Mouse (Mus musculus) G1E-ER4 (cell line): ENCODE measurements around the gene Parvb. TPM values are rescaled to one million over a fixed set of nuclear protein-coding genes. Genes with fewer than 3 reads are reported as not detected.

Experiments
- GATA1 ChIP-seq: IDR thresholded peaks from one replicate; pipeline ENCODE4 v1.8.0; 2012; ENCODE audit warnings: low read length, inconsistent platforms
- polyA plus RNA-seq: library from polyadenylated mRNA; stranded (reverse); fragments of >175 nt; gene quantifications from 2 replicates; pipeline ENCODE4 v1.2.3, GENCODE M21; 2012

The Parvb gene
- 0.02 TPM in 1 of 2 replicates, not detected in the other for polyA plus RNA-seq

DNA sequence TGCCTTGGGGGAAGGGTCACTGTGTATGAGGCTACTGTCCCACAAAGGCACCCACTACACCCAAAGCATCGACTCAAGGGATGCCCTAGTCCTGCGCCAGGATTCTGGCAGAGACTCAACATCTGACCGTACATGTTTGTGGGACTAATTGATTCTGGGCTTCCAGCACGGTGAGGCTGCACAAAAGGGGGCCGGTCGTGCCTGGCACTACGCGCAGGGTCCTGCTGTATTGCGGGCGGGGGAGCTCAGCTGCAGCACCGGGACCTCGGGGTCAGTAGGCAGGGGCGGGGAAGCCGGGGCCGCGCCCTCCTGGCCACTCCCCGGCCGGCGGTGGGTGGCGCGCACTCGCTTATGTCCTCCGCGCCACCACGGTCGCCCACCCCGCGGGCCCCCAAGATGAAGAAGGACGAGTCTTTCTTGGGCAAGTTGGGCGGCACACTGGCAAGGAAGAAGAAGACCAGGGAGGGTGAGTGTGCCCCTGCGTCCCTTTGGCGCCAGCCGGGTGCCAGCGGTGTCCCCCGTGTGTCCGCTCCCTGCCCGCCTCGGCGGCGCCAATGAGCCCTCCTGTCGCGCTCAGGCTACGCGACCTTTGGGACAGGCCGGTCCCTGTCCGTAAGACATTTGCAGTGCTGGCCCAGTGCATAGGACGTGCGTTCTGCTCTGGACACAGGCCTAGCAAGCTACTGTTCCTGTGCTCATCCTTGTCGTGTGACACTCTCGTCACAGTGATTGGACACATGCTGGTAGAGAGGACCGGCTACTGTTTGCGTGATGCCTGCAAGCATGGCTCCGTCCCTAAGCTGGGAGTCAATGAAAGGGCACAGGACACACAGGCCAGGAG lies at the start of gene Parvb:
Parvb (plus strand) TSS at position 323 of the 841 bp plus-strand sequence.
- no peak for TF ChIP-seq GATA1

DNA sequence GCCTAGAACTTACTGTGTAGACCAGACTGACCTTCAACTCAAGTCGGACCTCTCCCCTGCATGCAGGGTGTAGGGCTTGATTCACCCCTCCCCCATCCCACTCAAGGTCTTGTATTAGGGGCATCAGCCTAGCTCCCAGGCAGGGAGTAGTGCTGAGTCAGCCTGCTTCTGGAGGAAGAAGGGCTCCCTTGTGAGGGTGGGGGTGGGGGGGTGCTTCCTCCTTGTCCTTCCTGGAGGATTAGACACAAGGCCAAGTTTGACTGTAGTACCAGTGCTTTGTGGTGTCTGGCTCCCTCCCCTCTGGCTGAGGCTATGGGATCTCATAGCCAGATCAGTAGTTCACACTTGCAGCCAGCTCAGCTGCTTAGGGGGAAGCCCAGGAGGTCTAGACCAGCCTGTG lies 47.9 kb upstream of the Parvb start:
- TF ChIP-seq GATA1: no peak

DNA sequence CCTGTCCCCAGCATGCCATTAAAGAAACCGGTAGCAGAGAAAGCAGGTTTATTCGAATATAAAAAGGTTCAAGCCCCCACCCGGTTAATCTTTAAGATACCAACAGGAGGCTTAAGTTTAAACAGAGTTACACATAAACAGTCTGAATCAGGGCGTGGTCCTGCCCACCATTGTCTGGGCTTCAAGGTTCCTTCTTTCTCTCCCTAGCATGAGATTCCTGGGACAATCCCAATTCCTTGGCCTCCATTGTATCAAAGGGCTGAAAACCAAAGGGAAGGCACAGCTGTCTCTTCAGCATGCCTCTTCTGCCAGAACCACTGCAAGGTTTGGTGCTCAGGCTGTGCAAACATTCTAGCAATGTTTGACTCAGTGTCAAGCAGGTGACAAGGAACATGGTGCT lies 45.6 kb upstream of the Parvb start:
- no peak for TF ChIP-seq GATA1

- no peak for TF ChIP-seq GATA1
Measured at GRCm38 (mm10) chr15:84188887-84189530, 42.8 kb upstream of the Parvb start.

DNA sequence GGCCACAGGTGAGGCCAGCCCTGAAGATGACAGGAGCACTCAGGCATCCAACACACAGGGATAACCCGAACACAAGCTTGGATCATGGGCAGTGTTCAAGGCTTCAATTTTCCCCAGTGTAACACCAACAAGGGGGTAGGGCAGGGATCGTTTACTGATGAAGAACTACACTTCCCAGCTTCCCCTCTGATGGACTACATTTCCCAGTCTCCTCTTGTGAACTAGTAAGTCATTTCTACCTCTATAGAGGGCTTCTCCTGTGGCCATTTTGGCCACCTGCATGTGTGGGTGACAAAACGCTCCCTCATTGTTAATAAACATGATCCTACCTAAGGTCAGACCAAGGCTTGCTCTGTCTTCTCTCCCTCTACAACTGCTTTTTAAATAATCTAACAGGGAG lies 42.0 kb upstream of the Parvb start:
- no peak for TF ChIP-seq GATA1

DNA sequence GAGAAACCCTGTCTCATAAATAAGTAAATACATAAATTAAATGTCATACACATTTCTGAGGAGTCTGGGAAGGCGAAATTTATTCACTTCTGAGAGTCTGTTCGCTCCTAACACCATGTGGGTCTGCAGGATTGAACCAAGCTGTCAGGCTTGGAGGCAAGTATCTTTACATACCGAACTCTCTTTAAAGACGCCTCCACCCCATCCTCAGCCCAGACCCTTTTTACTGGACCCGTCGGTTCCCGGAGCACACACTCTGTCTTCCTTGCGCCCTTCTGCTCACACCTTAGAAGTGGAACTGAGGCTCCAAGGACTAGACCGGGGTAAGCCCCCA lies 40.2 kb upstream of the Parvb start:
- no peak for TF ChIP-seq GATA1

DNA sequence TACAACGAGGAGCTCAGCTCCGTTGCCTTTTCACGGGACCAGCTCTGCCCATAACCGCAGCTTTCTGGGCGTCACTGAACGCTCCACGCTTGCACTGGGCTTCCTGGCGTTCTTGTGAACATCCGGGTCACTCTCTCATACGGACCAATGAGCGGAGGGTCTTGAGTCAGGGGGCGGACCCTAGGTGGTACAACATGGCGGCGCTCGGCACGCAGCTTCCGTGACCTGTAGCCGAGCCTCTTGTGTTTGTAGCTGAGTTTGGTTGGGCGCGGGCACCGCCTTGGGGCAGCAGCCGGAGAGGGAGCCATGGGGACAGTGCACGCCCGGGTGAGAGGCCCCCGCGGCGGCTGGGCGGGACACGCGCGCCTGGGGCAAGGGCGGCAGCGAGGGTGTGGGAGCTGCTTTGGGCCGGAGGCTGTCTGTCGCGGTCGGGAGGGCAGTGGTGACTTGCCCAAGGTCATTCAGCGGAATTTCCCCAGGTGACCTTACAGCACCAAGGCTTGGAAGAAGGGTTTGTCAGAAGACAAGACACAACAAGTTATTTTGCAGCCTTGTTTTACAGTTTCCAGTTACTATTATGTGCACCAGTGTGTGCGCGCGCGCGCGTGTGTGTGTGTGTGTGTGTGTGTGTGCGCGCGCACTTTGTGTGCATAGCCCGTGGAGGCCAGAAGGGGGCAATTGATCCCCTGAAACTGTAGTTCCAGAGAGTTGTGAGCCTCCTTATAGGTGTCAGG lies 39.6 kb upstream of the Parvb start, which contains the start of gene Samm50:
Samm50 (plus strand) TSS at position 184 of the 734 bp plus-strand sequence.
- TF ChIP-seq GATA1: no peak

DNA sequence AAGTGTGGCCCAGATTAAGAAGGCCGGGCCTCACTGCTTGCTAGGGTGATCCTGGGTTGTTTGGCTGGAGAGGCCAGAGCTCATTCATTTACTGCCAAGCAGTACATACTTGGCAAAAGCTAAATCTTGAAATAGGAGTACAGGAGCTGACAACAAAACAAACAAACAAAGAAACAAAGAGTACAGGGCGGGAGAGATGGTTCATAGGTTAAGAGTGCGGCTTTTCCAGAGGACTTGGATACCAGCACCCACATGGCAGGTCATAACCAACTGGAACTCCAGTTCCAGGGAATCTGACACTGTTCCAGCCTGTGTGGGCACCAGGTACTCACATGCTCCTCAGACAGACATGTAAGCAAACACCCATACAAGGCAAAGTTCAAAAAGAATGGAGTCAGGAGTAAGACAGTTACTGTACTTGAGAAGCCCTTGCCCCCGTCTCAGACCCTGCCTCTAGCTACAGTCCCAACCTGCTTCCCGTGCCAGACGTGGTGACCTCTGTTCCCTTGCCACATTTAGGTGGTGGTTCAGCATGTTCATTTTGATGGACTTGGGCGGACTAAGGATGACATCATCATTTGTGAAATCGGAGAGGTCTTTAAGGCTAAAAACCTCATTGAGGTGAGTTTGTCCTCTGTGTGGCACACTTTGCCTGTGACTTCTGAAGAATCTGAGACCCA lies 35.2 kb upstream of the Parvb start:
- no peak for TF ChIP-seq GATA1

DNA sequence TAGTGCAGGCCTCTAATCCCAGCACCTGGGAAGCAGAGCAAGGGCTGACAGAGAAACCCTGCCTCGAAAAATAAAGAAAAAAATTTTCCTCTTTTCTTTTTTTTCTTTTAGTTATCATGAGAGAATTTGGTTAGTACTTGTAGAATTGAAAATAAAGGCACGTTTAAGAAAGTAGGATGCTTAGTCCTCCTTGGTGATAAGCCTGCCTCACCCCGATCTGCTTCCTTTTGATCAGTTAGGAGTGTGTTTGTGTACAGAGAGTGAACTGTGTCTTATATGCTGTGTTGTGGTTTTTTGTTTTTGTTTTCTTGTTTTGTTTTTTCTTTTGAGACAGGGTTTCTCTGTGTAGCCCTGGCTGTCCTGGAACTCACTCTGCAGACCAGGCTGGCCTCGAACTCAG lies 24.5 kb upstream of the Parvb start:
- TF ChIP-seq GATA1: no peak

GRCm38 (mm10) chr15:84209517-84210412 lies 22.1 kb upstream of the Parvb start:
- TF ChIP-seq GATA1: no peak

DNA sequence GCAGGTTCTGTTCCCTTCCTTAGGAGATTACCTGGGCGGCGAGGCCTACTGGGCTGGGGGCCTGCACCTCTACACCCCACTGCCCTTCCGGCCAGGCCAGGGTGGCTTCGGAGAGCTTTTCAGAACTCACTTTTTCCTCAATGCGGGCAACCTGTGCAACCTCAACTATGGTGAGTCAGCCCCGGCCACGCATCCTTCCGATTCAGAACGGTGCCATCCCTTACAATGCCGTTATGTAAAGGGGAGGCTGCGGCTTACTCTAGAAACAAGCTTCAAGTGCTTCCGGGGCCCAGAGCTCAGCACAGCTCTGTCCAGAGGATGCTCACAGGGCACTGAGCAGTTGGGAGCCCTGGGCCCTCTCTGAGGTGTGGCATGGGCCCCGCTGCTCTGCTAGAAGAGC lies 21.4 kb upstream of the Parvb start:
- no peak for TF ChIP-seq GATA1

- TF ChIP-seq GATA1: no peak
Measured at GRCm38 (mm10) chr15:84210941-84211340, 20.9 kb upstream of the Parvb start.

DNA sequence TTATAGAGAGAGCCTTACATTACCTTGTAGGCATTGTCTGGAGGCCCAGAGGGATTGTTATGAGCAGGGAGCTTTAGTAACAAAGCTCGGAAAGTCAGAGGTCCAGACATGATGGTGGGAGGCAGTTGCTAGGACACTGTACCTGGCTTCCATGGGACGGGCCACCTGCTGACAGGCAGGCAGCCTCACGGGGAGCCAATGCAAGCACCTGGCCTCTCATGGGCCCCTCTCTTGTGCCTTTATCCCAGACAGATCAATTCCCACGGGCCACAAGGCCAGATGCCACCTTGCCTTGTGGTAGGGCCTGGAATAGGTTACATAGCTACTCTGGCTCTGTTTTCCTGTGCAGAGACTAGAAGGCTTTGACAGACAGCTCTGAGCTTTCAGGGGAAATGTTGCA lies 20.3 kb upstream of the Parvb start:
- TF ChIP-seq GATA1: no peak

DNA sequence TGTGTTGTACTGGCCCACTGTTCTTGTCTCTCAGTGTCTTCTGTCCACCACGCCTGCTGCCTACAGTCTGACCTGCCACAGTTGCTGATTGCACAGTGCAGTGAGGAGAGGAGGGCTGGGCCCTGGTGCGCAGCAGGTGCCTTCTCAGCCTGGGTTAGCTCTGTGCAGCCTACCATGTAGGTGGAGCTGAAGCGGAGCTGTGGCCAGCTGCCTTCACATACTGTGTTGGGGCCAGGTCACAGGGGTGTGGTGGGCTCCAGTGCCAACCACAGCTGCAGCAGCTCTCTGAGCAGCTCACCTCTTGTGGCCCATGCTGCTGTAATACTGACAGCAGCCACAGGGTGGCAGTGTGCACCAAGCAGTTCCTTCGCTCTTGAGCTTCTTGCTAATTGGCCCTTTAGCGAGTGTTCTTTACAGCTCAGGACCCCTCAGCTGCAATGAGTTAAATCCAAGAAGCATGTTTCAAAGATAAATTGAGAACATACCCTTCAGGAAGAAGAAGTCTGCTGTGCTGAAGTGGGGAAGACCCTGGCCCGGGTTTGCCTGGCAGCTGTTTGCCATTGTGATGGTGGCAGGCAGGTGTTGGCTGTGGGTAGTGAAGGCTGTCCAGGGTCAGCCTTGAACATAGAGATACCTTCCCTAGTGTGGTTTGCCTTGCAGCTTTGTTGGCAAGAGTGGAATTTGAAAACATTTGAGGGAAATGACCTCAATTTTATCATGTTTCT lies 19.6 kb upstream of the Parvb start:
- TF ChIP-seq GATA1: no peak
